Mouse (Mus musculus): ENCODE measurements around the gene Trmt6. TPM values are rescaled to one million over a fixed set of nuclear protein-coding genes. Genes with fewer than 3 reads are reported as not detected.

The Trmt6 gene
- 10 to 100 TPM; 28.9 to 37.1 (median 33.3) TPM for total RNA-seq (2022)

GRCm38 (mm10) chr2:132815608-132816314, at the start of gene Trmt6, which contains the start of gene Mcm8:
Trmt6 (minus strand) TSS chr2:132816055.
Mcm8 (plus strand) TSS chr2:132816141.
- peak; percentile 82 to 85 for DNase-seq (ENCODE audit: low spot score in 2 of 2)

GRCm38 (mm10) chr2:132863325-132863724, 47.5 kb upstream of the Trmt6 start:
- no peak for DNase-seq (ENCODE audit: low spot score in 2 of 2)

- peak in 1 of 2 experiments; percentile 54 for DNase-seq (ENCODE audit: low spot score in 2 of 2)
These were observed 45.6 kb upstream of the Trmt6 start for GRCm38 (mm10) chr2:132861456-132861855.

GRCm38 (mm10) chr2:132860435-132860834, 44.6 kb upstream of the Trmt6 start:
- DNase-seq (ENCODE audit: low spot score in 2 of 2), result no peak

GRCm38 (mm10) chr2:132856333-132856732, 40.5 kb upstream of the Trmt6 start:
- no peak for DNase-seq (ENCODE audit: low spot score in 2 of 2)

GRCm38 (mm10) chr2:132853051-132853450, 37.2 kb upstream of the Trmt6 start:
- no peak for DNase-seq (ENCODE audit: low spot score in 2 of 2)

- peak; percentile 37 to 39 for DNase-seq (ENCODE audit: low spot score in 2 of 2)
These were observed 33.3 kb upstream of the Trmt6 start for GRCm38 (mm10) chr2:132849141-132849540.

GRCm38 (mm10) chr2:132848361-132848760, 32.5 kb upstream of the Trmt6 start:
- no peak for DNase-seq (ENCODE audit: low spot score in 2 of 2)

- no peak for DNase-seq (ENCODE audit: low spot score in 2 of 2)
These were observed 31.7 kb upstream of the Trmt6 start for GRCm38 (mm10) chr2:132847581-132847980.

GRCm38 (mm10) chr2:132846407-132847358, 30.8 kb upstream of the Trmt6 start, which contains the start of gene Crls1:
Crls1 (plus strand) TSS chr2:132846666.
- peak; percentile 90 to 96 for DNase-seq (ENCODE audit: low spot score in 2 of 2)

GRCm38 (mm10) chr2:132841071-132841470, 25.2 kb upstream of the Trmt6 start:
- DNase-seq (ENCODE audit: low spot score in 2 of 2), result no peak

- DNase-seq (ENCODE audit: low spot score in 2 of 2), result no peak
These were observed 12.9 kb downstream of the Trmt6 start for GRCm38 (mm10) chr2:132802976-132803375.

GRCm38 (mm10) chr2:132794204-132794586, 21.7 kb downstream of the Trmt6 start:
- no peak for DNase-seq (ENCODE audit: low spot score in 2 of 2)

- DNase-seq (ENCODE audit: low spot score in 2 of 2), result no peak
These were observed 22.2 kb downstream of the Trmt6 start for GRCm38 (mm10) chr2:132793441-132794203.

GRCm38 (mm10) chr2:132784039-132784438, 31.8 kb downstream of the Trmt6 start:
- no peak for DNase-seq (ENCODE audit: low spot score in 2 of 2)

- peak; percentile 74 to 84 for DNase-seq (ENCODE audit: low spot score in 2 of 2)
These were observed 34.3 kb downstream of the Trmt6 start for GRCm38 (mm10) chr2:132781439-132782068.

GRCm38 (mm10) chr2:132780978-132781377, 34.9 kb downstream of the Trmt6 start, which contains the start of gene Chgb:
Chgb (plus strand) TSS chr2:132781278.
- DNase-seq (ENCODE audit: low spot score in 2 of 2), result no peak

GRCm38 (mm10) chr2:132770822-132771221, 45.0 kb downstream of the Trmt6 start:
- DNase-seq (ENCODE audit: low spot score in 2 of 2), result no peak

GRCm38 (mm10) chr2:132757911-132758310, 57.9 kb downstream of the Trmt6 start:
- peak; percentile 63 for DNase-seq (ENCODE audit: low spot score in 2 of 2)
